Mouse (Mus musculus) CD4-positive, CD25-positive, alpha-beta regulatory T cell, adult 4 months (primary cell): ENCODE results near the gene Wwc2. TPM values are rescaled to one million over a fixed set of nuclear protein-coding genes. Genes with fewer than 3 reads are reported as not detected.

ENCODE experiments used
- ATAC-seq: one replicate; pipeline ENCODE4 v1.8.0; 2017
- polyA plus RNA-seq, 2 experiments: library from polyadenylated mRNA; unstranded; fragments of 100-300 nt; shearing (Covaris generic); gene quantifications; one replicate each; pipeline ENCODE4 v1.2.1; 2017

The Wwc2 gene
- polyA plus RNA-seq, 2 experiments from 2014 or later = 0.24 to 0.31 TPM

DNA sequence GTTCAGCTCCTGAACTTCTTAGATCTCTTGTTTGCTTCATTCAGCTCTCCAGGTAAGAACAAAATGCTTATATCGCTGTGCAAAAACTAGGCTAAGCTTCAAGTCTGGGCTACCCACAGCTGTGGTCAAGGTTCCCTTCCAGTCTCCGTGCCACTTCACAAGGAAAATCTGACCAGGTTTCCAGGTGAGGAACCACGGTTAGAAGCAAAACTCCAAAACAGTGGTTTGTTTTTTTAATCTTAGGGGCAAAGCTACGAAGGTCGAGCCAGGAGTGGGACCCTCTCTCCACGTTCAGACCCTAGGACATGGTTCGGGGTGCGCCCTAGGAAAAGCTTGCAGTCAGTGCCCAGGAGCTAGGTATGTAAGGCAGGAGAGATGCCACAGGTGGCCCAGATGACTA, 1.5 kb downstream of the Wwc2 start:
- ATAC-seq = no peak

DNA sequence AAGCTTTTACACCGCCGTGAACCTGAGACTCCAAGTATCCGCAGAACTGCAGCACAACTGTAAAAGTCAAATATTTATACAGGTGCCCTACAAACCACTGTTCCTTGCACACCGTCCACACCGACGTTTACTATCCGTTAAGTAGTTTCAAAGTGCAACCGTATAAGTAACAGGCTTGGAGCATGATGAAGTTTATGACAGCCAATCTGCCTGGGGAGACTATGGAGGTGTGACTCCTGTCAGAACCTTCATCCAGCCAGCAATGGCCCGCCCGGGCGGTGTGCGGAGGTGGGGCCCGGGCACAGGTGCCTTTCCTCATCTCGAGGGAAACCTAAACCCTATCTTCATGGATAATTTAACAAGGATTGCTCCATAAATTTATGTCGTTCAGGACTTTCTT, 2.6 kb downstream of the Wwc2 start:
- ATAC-seq = no peak

DNA sequence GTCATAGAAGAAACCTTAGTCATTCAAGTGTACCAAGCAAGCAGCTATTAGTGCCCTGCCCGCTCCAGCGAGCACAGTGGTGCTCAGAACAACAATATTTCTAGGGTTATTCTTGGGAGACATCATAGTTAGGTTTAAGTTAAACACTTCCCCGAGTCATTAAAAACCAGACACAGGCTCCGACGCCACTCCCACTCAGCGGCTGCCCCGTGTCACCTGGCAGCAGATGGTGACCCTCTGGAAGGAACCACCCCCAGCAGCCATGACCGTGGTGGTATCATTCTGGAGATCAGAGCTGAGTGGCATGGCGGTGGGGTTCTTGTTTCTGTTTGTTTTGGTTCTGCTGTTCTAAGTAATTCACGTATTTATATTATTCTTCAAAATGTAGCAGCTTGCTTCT, 5.1 kb downstream of the Wwc2 start:
- ATAC-seq = no peak

DNA sequence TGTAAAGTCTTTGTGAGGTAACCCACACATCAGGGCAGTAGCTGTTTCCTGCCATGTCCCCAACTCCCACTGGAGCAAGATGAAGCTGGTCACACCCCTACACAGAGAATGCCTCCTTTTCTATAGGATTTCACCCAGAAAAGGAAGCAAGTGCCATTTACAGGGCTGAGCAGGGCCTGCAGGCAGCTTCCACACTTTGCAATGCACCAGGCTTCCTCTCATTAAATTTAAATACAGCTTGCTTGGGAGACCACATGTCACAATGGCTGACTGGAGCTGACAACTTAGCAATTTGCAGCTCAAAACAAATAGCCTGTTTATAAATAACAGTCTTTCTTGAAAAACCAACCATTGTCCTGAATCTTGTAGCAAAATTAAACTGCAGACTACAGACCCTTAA, 5.5 kb downstream of the Wwc2 start:
- no peak for ATAC-seq

DNA sequence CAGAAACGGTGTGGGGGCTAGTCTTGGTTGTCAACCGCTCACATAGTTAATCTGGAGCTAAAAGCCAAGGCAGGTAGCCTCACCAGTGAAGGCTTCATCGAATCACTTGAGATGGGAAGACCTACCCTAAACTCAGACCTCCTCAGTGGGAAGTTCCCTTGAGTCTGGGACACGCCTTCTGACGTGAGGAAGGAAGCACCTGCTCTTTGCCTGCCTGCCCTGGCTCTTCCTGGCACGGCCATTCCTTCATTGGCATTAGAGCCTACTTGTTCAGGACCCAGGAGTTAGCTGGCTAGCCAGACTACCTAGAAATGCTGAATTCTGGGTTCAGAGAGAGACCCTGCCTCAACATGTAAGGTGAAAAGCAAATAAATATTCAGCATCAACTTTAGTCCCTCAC, 9.6 kb downstream of the Wwc2 start:
- ATAC-seq = no peak

DNA sequence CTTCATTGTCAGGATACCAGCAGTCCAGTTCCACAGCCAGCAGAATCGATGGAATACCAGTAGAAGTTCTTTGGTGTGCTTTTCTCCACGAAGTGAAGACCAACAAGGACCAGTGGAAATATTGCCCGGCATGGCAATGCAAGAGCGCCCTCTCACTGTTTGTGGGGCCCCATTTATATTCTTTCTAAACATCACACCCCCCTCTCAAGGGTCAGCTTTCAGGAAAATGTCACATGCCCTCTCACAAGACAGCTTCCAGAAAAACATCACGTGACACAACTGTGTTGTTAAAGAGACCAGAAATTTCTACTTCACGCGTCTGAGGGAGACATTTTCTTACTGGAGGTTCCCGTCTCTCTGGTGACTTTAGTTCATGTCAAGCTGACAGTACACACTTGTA, 10.8 kb downstream of the Wwc2 start:
- ATAC-seq = no peak

DNA sequence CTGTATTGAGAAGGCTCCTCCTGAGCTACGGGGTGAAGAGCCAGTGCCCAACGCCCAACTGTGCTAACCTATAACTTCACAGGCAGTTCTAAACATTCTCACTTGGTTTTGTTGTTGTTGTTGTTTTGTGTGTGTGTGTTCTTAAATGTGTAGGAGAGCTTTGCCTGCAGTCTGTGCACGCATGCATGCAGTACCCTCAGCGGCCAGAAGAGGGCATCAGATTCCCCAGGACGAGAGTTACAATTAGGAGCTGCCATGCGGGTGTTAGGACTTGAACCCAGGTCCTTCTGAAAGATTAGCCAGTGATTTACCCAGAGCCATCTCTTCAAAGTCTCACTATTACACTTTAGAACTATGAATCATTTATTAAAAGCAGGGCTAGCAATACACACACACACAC, 12.0 kb downstream of the Wwc2 start:
- ATAC-seq = no peak

DNA sequence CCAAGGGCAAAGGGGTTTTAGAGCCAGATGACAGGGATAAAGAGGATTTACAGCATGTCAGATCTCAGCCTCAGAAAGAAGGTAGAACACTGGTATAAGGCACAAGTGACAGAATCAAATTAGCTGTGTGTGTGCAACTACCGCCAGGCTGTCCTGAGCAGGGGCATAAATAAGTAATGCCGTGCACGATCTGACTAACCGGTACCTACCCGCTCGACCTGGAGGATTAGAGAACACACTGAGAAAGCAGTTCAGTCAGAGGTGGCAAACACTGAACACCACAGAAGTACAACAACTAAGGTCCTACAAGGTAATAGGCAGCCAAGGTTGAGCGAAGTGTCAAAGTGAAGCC, 15.8 kb downstream of the Wwc2 start:
- no peak for ATAC-seq

DNA sequence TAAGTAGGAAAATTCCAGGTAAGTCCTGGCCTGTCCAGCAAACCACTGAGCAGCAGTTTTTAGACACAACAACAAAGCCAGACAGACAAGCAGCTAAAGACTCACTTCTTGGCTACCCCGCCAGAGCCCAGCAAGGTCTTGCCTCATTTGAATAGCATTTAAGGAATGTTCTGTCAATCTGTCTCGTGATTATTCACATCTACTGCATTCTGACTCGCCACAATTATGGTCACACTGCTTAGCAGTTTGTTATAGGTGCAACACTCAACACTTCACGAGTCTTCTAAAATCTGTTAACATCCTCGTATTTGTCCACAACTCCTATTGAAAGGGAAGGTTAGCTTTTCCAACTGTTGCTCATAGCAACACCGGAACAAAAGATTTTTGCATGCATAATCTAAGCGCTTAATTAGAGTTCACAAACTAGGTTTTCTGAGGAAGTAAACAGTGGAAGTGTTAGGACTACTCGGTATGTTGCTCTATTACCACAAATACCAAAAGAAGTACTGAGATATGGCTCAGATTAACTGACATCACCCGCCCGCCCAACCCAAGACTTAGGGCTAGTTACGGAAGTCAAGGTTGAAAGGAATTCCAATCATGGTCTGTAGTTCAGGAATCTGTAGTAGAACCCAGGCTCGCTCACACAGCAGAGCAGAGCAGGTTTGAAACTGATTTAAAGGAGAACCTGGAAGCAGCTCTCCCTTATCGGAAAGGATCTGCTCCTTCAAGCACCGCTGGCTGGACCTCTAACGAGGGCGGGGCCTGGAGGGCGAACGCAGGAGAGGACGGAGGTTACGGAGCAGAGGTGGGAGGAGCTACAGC, 16.4 kb downstream of the Wwc2 start:
- no peak for ATAC-seq

DNA sequence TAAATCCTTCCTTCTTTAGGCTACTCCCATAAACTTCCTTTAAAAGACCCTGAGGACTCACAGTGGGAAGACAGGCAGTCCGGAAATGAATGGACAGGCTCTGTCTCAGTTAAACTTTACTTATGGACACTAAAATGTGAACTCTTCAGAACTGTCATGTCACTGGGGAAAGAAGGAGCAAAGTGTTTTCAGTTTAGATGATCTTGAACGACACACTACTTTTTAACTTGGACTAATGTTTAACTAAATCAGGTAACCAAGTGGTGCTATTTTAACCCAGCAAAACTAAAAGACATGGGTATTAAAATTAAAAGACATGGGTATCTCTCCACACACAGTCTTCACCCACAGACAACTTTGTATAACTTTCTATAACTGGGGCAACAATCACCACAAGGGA, 19.6 kb downstream of the Wwc2 start:
- ATAC-seq = no peak

DNA sequence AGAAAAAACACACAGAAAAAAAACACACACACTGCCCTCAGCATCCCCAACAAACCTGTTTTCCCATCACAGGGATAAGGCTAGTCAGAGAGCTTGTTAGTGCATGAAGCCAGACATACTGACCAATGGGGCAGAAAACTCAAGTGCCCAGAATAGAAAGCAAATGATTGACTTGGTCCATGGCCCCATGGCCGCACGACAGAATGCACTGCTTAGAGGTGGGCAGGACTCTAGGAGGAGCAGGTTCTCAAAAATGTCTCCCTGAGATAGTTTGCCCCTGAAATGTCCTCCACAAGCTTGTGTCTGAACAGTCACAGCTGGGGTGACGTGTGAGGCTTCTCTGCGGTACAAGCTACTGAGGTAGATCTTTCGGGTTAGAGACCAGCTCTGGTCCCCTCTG, 20.1 kb downstream of the Wwc2 start:
- no peak for ATAC-seq

DNA sequence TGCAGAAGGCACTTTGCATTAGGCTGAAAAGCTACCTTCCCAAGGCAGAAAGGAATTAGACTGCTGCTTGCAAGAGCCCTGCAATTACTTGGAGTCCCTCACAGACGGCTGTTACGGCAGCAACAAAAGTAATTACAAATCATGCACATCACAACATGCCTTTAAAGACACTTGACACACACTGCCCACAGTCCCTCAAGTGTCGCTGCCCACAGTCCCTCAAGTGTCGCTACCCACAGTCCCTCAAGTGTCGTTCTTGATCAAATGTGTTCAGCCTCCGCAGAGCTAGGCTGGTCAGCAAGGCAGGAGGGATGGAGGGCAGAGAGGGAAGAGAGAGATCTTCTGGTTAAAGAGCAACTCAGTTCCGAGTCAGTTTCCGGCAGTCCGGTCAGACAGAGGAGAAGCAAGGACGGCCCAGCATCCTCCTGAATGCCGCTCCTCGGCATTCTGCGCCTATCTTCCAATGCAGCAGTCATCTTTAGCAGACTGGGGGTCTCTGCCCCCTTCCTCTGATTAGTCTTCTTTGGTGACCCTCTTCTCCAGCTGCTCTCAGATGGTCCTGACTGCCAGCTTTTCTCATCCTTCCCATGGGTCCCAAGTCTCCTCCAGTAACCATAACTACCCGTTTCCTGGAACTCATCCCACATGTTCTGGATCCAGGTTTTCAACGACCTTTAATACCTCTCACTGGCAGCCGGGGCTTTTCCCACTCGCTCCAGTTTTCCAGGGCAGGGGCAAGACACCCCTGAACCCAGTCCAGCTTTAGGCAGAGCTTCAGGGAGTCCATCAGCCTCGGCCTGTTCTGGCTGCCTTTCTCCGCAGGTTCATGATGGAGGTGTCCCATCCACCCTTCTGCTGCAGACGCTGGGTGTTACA, 23.4 kb downstream of the Wwc2 start:
- ATAC-seq = no peak

DNA sequence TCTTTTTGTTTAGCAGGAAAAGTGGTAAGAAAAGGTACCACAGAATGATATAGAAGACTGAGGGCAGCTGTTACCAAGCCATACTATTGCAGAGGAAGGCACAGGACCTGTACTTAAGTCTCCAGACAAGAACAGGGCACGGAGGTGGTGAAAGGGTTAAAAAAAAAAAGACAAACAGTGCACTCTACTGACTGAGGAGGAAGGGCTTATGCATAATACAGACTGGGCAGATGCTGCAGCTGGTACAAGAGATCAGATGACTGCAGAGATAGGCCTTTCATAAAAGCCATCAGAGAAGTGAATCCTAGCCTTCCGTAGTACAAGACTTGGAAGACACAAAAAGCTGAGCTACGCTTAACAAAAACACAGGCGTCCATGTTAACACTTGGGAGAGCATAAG, 28.2 kb downstream of the Wwc2 start:
- no peak for ATAC-seq

DNA sequence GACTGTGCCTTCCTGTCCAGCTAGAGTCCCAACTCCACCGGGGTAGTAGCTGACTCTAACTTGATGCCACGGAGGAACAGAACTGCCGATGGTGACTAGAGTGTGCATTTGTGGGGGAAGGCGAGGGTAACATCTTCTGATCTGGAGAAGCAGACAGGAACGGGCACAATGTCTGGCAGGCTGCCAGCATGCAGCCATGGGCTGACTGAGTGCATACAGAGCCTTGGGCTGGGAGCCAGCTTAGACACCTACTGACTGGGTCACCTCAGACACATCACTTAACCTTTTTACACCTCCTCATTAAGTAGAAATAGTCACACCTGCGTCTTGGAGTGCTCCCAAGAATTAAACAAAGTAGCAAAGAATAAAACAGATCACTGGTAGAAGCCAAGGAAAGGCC, 28.7 kb downstream of the Wwc2 start:
- ATAC-seq = no peak

DNA sequence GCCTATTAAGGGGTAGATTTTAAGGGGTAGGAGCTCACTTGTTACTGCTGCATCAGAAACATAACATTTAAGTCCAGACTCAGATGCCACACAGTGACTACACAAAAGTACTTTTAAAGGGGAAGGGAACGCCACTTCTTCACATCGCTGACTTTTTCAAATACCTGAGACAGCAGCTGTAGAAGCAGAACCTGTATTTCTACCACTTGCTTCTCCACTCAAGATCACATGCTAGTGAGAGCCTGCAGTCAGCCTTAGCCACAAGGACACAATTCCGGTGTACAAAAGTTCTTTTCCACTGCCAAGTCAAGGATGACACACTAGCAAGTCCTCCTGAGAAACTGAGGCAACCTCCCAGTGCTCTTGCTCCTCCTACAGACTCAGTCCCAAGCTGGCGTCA, 33.2 kb downstream of the Wwc2 start:
- ATAC-seq = no peak

DNA sequence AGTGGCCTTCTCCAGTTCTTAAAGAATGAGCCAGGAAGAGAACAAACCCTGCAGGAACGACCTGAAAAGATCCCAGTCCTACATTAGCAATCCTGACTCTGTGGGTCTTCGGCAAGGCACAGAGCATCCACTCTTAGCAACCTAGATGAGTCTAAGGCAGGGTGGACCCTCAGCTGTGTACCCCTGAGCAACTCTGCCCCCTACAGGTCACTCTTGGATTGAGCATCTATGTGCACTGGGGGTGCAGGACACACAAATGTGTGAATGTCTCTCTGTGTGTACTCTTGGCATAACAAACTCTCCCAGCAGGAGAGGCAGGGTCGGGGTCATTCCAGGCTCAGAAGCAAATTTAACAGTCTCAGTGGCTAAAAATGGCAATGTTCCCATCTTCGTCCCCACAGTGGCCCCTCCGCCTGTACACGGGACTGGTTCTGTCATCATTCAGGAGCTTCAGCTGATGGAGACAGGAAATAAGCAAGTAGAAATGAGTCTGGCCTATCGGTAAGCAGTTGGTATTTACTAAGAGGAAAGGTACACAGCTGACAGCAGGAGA, 39.3 kb downstream of the Wwc2 start:
- peak; percentile 30 for ATAC-seq

DNA sequence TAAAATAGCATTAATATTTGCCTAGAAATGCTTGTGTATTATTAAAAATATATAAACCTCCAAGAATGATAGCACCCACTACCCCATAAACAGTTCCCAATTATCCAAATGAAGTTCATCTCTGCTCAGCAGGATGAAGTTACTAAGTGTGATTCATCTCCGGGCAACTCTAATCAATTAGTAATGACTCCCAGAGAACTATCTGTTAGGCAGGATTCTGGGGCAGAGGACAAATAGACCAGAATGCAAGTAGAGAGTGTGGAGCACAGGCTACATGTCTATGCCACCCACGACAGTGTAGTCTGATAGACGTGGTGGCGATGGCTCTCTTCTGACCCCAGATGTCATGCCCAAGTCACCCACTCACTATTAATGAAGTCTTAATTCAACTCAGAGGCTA, 41.9 kb downstream of the Wwc2 start:
- ATAC-seq = no peak

DNA sequence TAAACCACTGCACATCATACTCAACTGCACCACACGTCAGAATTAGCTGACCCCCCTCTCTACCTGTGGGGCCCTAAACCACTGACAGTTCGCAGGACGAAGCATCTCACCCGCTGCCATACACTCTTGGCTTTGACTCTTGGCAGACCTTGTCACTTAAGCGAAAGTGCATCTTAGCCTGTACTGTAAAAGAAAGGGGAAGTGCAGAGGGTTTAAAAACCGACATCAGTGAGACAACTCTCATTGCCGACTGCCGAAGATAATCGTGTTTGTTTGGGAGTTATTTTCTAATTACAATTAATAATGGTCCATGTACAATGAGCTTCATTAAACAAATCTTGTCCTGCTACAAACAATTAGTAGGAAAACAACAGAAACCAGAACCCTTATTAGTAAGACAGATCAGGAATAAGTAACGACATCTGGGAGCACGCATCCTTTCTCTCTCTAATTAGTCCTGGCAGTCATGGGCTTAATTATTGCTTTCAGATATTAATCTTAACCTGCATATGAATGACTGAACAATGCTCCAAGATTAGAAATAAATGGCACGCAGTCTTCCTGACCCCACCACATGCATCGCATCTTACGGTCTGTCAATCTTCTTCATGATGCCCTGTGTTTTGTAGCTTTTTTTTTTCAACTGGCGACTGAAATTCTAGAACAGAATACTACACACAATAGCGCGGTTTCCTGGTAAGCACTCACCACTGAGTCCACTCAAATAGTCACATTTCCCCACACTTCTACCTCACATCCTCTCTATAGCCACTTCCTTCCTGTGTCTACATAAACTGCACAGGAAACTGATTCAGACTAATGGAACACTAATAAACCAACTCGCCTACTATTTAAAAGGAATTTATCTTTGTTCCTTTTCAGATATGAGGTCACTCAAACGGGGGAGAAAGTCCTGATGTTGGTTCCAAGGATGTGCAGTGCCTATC, 42.8 kb downstream of the Wwc2 start:
- ATAC-seq = peak; percentile 89

DNA sequence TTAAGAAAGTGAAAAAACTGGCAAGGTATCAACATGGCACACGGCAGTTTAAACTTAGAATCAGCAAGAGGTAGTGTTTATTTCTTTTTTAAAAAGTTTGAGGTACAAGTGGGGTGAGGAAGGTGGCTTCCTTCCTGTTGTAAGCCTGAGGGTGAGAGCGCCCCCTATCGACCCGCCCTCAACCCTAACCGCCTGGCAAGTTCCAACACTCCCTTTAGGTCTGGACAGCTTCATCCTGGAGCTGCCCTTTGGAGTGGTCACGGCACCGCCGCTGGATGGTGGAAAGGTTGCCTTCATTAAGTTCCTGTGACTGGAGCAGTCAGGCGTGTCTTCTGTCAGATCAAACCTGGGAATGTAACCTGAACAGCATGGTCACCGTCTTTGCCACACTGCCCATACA, 47.7 kb downstream of the Wwc2 start:
- no peak for ATAC-seq

DNA sequence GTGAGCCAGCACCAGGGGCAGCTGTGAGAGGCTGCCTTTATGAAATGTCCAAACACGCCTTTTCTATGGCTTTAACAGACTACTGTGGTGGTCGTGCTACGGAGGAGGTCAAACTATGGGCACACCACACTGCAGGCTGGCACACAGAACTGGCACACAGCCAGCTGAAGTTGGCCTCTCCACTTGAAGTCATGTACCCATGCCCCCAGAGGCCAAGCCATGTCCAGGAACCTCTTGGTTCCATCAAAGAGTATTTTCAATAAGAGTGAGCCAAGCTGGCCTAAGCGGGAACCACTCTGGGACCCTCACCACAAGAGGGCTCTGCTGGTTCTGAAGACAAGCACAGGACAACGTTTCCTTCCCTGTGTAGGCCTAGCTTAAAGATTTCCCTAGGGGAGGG, 49.7 kb downstream of the Wwc2 start:
- no peak for ATAC-seq

DNA sequence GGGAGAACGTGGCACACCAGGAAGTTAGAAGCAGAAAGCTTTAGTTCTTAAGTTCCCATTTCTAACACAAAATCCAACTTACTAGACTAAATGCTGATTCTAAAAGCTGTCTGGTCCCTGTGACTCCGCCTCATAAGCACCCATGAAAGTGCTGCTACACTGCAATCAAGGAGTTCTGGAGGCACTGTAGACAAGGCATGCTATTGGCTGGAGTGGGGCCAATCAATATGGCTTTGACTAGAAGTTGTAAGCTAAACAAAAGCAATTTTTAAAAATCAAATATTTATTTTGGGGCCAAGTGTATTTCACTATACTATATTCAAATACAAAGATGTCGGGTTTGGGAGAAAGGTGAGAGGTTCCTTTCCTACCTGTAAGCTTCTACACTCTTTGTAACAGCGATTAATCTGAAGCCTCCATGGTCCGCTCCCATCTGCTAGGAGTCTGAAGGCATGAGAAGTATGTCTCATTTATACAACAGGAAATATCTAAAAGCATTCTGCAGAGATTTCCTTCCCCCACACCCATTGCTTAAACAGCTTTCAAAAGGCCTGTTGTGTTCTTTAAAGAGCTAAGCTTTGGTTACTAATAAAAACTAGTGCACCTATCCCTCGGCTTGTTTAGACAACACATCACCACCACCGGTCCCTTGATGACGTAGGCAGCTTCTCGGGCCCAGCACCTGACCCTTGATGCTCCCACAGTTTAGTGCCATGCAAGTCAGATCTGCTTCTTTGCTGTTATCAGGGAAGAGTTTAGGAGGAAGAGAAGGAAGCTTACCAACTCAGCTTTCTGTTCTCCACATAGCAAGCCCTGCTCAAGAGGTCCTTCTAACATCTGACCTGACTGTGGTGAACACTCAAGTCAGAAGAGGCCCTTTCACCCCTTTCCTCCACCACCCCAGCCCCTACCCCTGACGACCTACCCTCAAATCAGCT, 50.5 kb downstream of the Wwc2 start:
- no peak for ATAC-seq

DNA sequence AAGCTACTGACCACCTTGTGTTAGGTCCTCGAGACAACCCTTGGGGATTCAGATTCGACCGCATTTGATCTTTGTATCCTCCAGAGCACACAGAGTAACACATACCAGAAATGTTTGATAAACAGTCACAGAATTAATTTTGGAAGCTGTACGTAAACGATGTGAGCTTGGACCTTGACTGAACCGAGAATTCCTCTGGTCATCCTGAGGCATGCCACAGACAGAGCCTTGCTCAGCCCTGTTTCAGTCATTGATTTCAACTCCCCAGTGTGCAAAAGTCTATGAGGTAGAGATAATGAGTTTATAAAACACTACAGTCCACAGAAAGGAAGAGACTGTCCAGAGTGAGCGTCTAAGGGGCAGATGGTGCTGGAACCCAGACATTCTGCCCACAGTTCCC, 51.5 kb downstream of the Wwc2 start:
- ATAC-seq = no peak
